Mouse (Mus musculus) olfactory bulb, adult 2 months (tissue): ENCODE measurements around the gene Daxx. TPM values are rescaled to one million over a fixed set of nuclear protein-coding genes. Genes with fewer than 3 reads are reported as not detected.
"Not testable (repeated sequence)": the region's sequence is repeated elsewhere in the genome, so short reads cannot be mapped to it uniquely, and the experiment has no call there.

Source experiments
- H3K27ac ChIP-seq: fragments of 200-500 bp; 2 replicates; pipeline ENCODE4 v1.5.1; 2012; ENCODE audit warnings: low read depth, low read length; ENCODE audit not compliant: insufficient read depth
- H3K4me1 ChIP-seq: fragments of 200-500 bp; 2 replicates; pipeline ENCODE4 v1.6.1; 2012; ENCODE audit warnings: low read length; ENCODE audit not compliant: control insufficient read depth, insufficient read depth
- H3K4me3 ChIP-seq: fragments of 200-500 bp; 2 replicates; pipeline ENCODE4 v1.5.1; 2012; ENCODE audit warnings: mild to moderate bottlenecking, low read depth, low read length, moderate library complexity; ENCODE audit not compliant: insufficient read depth
- CTCF ChIP-seq: fragments of 200-500 bp; IDR thresholded peaks from 2 replicates; pipeline ENCODE4 v1.5.1; 2012; ENCODE audit warnings: low read depth, mild to moderate bottlenecking, low read length, moderate library complexity; ENCODE audit not compliant: insufficient read depth
- POLR2A ChIP-seq: fragments of 200-500 bp; IDR thresholded peaks from 2 replicates; pipeline ENCODE4 v1.6.1; 2012; ENCODE audit warnings: mild to moderate bottlenecking, low read depth, low read length, moderate library complexity; ENCODE audit not compliant: insufficient read depth
- WGBS: fragments of 180-500 bp; shearing (Covaris S2); methylation state at CpG from one replicate; pipeline ENCODE4 v1.1.7; 2018; 5-methylcytosine and 5-hydroxymethylcytosine counted together
- polyA plus RNA-seq: library from polyadenylated mRNA; stranded (reverse); fragments of >200 nt; gene quantifications from 2 replicates; pipeline ENCODE4 v1.2.4, GENCODE M21; 2012; ENCODE audit warnings: low replicate concordance; ENCODE audit not compliant: missing spikeins, insufficient read depth, insufficient read length

Gene Daxx
- polyA plus RNA-seq, 1 experiment, result not detected

- TF ChIP-seq CTCF (no peak), POLR2A (peak; percentile 72)
- H3K4me3 ChIP-seq, result peak within 1 kb of the TSS; percentile 72
- H3K27ac ChIP-seq, result peak within 1 kb of the TSS; percentile 76
- WGBS, result under 1% methylated on average over 41 of the region's 45 CpGs
- H3K4me1 ChIP-seq, result peaks cover 35% of the 10 kb centered on the region
Observed at GRCm38 (mm10) chr17:33951021-33951946, 42.1 kb downstream of the Daxx start, which contains the start of gene B3galt4. TSS of gene B3galt4 (minus strand) at chr17:33951488.

- H3K4me3 ChIP-seq, H3K27ac ChIP-seq: not testable (repeated sequence)
- peaks cover 35% of the 10 kb centered on the region for H3K4me1 ChIP-seq
- 76% methylated on average over 13 of the region's 13 CpGs for WGBS
Observed at GRCm38 (mm10) chr17:33952015-33952414, 42.8 kb downstream of the Daxx start.

GRCm38 (mm10) chr17:33952879-33953278, 43.7 kb downstream of the Daxx start:
- WGBS, result 80% methylated on average over 4 of the region's 4 CpGs
- TF ChIP-seq CTCF, result no peak

GRCm38 (mm10) chr17:33953310-33953709, 44.1 kb downstream of the Daxx start:
- TF ChIP-seq POLR2A (no peak), CTCF (no peak)
- peaks cover 39% of the 10 kb centered on the region for H3K4me1 ChIP-seq
- whole genome bisulfite sequencing, result 81% methylated on average over 3 of the region's 3 CpGs
- no peak overlapping the region for H3K4me3 ChIP-seq
- no peak overlapping the region for H3K27ac ChIP-seq

More at GRCm38 (mm10) chr17:33952879-33953278, 43.7 kb downstream of the Daxx start:
- H3K4me1 ChIP-seq, result peaks cover 38% of the 10 kb centered on the region
- no peak overlapping the region for H3K27ac ChIP-seq
- no peak overlapping the region for H3K4me3 ChIP-seq

GRCm38 (mm10) chr17:33953961-33954565, 44.8 kb downstream of the Daxx start:
- TF ChIP-seq CTCF (no peak), POLR2A (no peak)
- 27% methylated on average over 5 of the region's 5 CpGs for WGBS
- Histone ChIP-seq H3K27ac (no peak overlapping the region), H3K4me3 (no peak overlapping the region; the same call in 1 of the 2 replicates), H3K4me1 (peaks cover 36% of the 10 kb centered on the region)

GRCm38 (mm10) chr17:33954646-33955554, 45.7 kb downstream of the Daxx start:
- Histone ChIP-seq H3K27ac (peak overlapping the region; percentile 30; the same call in 1 of the 2 replicates), H3K4me1 (peaks cover 29% of the 10 kb centered on the region), H3K4me3 (peak overlapping the region; percentile 83)
- no peak for TF ChIP-seq CTCF
- WGBS, result under 1% methylated on average over 33 of the region's 33 CpGs

GRCm38 (mm10) chr17:33955555-33956214, 46.5 kb downstream of the Daxx start, which contains the start of the genes Vps52 and Rps18:
TSS of gene Vps52 (plus strand) at chr17:33955812.
TSS of gene Rps18 (minus strand) at chr17:33956001.
- Histone ChIP-seq H3K27ac (peak within 1 kb of the TSS; percentile 84), H3K4me3 (peak within 1 kb of the TSS; percentile 83), H3K4me1 (peaks cover 21% of the 10 kb centered on the region)
- TF ChIP-seq CTCF (no peak), POLR2A (peak; percentile 97)
- WGBS, result under 1% methylated on average over 50 of the region's 50 CpGs

- Histone ChIP-seq H3K27ac (no peak overlapping the region), H3K4me3 (peak overlapping the region; percentile 76), H3K4me1 (peaks cover 19% of the 10 kb centered on the region)
- 6% methylated on average over 10 of the region's 10 CpGs for WGBS
- TF ChIP-seq POLR2A (no peak), CTCF (no peak)
Observed at GRCm38 (mm10) chr17:33956336-33956735, 47.1 kb downstream of the Daxx start.
